Mouse (Mus musculus): ENCODE data around the gene Trappc2. TPM values are rescaled to one million over a fixed set of nuclear protein-coding genes. Genes with fewer than 3 reads are reported as not detected.

Gene Trappc2
- total RNA-seq, 4 experiments from 2014 or later = 15.3 to 28.8 (median 21.8) TPM

Other genes with a start within 250 kb of the Trappc2 start
- gene Gpm6b, start 201.7 kb upstream of the Trappc2 start, total RNA-seq (2022) = 1 to 10 TPM; 3.6 to 7.1 (median 4.7) TPM
- 1 to 10 TPM; 6.6 to 9.7 (median 7.6) TPM for gene Ofd1, start 130 bp downstream of the Trappc2 start, total RNA-seq (2022)
- 10 to 100 TPM; 46.6 to 53.7 (median 49.2) TPM for gene Rab9, start 39.3 kb downstream of the Trappc2 start, total RNA-seq (2022)
- gene Tceanc, start 78.0 kb downstream of the Trappc2 start, total RNA-seq (2022) = 1 to 10 TPM; 5.9 to 8.4 (median 6.9) TPM
- gene Egfl6, start 145.1 kb downstream of the Trappc2 start, total RNA-seq (2022) = 10 to 100 TPM; 20.7 to 26.4 (median 24.1) TPM